Mouse (Mus musculus) ES-E14 (cell line): ENCODE results near the gene 1600002K03Rik. TPM values are rescaled to one million over a fixed set of nuclear protein-coding genes. Genes with fewer than 3 reads are reported as not detected.

Experiments used
- DNase-seq: peaks from one replicate; pipeline ENCODE4 v3.0.0-alpha.2; 2013; ENCODE audit warnings: low read depth, low spot score
- H3K27ac ChIP-seq: 2 replicates; pipeline ENCODE4 v1.5.1; 2012; ENCODE audit warnings: low read depth, mild to moderate bottlenecking, low read length, moderate library complexity, mixed read lengths; ENCODE audit not compliant: poor library complexity, insufficient read depth, severe bottlenecking
- H3K36me3 ChIP-seq: 2 replicates; pipeline ENCODE4 v1.6.1; 2012; ENCODE audit warnings: mild to moderate bottlenecking, low read length, moderate library complexity, mixed read lengths; ENCODE audit not compliant: control insufficient read depth, poor library complexity, insufficient read depth, severe bottlenecking
- H3K4me1 ChIP-seq, 2 experiments: fragments of 150-350 bp in 1 of 2; sonication (generic) in 1 of 2; 2 replicates each; pipeline ENCODE4 v1.6.1; 2012; ENCODE audit warnings: low read length in 2 of 2, mild to moderate bottlenecking in 1 of 2, mixed read lengths in 1 of 2; ENCODE audit not compliant: control insufficient read depth in 2 of 2, insufficient read depth in 2 of 2, poor library complexity in 1 of 2
- H3K4me3 ChIP-seq, 2 experiments: fragments of 150-350 bp in 1 of 2; sonication (generic) in 1 of 2; 2 replicates each; pipeline ENCODE4 v1.5.1; 2012; ENCODE audit warnings: low read length in 2 of 2, low read depth in 1 of 2, mild to moderate bottlenecking in 1 of 2, mixed read lengths in 1 of 2; ENCODE audit not compliant: insufficient read depth in 1 of 2, poor library complexity in 1 of 2, severe bottlenecking in 1 of 2
- H3K9ac ChIP-seq: 2 replicates; pipeline ENCODE4 v1.6.1; 2012; ENCODE audit warnings: low read depth, mild to moderate bottlenecking, low read length, mixed read lengths; ENCODE audit not compliant: poor library complexity, insufficient read depth, severe bottlenecking
- H3K9me3 ChIP-seq: fragments of 150-350 bp; sonication (generic); 2 replicates; pipeline ENCODE4 v1.6.1; 2012; ENCODE audit warnings: low read depth, mild to moderate bottlenecking, low read length; ENCODE audit not compliant: control insufficient read depth, insufficient read depth
- CHD2 ChIP-seq: IDR thresholded peaks from 2 replicates; pipeline ENCODE4 v1.6.1; 2014; ENCODE audit warnings: mild to moderate bottlenecking, low read depth, low read length, inconsistent platforms
- HCFC1 ChIP-seq: IDR thresholded peaks from 2 replicates; pipeline ENCODE4 v1.6.1; 2012; ENCODE audit warnings: low read length, inconsistent platforms, borderline replicate concordance; ENCODE audit not compliant: insufficient read depth
- MAFK ChIP-seq: IDR thresholded peaks from 2 replicates; pipeline ENCODE4 v1.6.1; 2014; ENCODE audit warnings: mild to moderate bottlenecking, low read depth, low read length, inconsistent platforms; ENCODE audit not compliant: insufficient read depth
- ZC3H11A ChIP-seq: IDR thresholded peaks from 2 replicates; pipeline ENCODE4 v1.6.1; 2012; ENCODE audit warnings: low read depth, mild to moderate bottlenecking, inconsistent platforms, low read length, borderline replicate concordance
- ZNF384 ChIP-seq: IDR thresholded peaks from 2 replicates; pipeline ENCODE4 v1.6.1; 2012; ENCODE audit warnings: low read depth, low read length, inconsistent platforms
- in situ Hi-C, 2 experiments: fragments of 600-800 bp; cut with MboI; formaldehyde crosslinking; loops; one replicate each; pipeline ENCODE4 v1.15.1; 2025; ENCODE audit warnings: low sequenced_read_pairs in 2 of 2, inconsistent platforms in 1 of 2; ENCODE audit not compliant: unreplicated experiment in 2 of 2
- total RNA-seq: library from RNA; depleted of rRNA; stranded (reverse); fragments of 300-350 nt; gene quantifications from 2 replicates; pipeline ENCODE4 v1.2.3, GENCODE M21; 2012

Gene 1600002K03Rik
- total RNA-seq, 1 experiment, result 25.4 TPM

DNA sequence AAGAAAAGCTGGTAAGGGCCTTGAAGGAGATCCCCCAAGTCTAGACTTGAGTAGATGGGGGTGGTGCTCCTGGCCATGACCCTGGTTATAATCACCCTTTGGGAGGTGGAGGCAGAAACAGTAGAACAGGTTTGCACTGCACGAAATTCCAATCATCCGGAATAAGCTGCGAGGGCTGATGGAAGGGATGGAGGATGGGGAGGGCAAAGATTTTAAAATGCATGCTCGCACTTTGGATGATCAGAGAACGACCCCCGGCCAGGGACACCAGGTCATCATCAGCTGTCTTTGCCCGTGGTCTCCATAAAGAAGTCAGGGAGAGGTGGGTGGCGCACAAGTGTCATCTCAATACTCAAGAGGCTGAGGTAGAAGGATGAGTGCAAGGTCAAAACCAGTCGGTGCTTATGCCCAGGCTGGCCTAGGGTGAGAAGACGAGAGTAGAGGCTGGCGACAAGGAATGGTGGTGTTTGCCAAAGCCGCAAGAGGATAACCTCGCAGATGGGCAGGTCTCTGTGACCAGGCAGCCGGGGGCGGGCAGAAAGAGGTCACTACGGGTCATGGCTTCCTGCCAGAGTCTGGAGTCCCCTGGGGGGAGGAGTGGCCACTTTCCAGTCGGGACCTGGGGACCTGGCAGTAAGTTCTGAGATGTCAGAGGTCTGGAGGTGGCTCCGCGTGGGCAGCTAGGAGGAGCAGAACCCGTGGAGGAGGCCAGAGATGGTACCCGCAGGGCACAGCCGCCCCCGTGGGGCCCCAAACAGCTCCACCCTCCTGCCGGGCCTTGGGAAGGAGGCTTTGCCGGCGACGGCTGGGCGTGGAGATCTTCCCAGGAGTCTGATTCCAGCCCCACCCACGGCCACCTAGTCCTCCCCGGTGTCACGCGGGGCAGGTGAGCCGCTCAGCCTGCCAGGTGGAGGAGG lies 12.0 kb upstream of the 1600002K03Rik start:
- H3K9me3 ChIP-seq, result no peaks in the 10 kb centered on the region
- TF ChIP-seq ZNF384 (no peak), MAFK (no peak), CHD2 (no peak)
- H3K4me1 ChIP-seq, result peaks cover 7 to 38% of the 10 kb centered on the region in 2 experiments
- H3K9ac ChIP-seq, result peak overlapping the region; percentile 71
- in situ Hi-C loops, result no loop called here
- peak overlapping the region; percentile 45 to 57 for H3K4me3 ChIP-seq
- peaks cover 15% of the 10 kb centered on the region for H3K36me3 ChIP-seq
- no peak for DNase-seq
- peak overlapping the region; percentile 88 for H3K27ac ChIP-seq

DNA sequence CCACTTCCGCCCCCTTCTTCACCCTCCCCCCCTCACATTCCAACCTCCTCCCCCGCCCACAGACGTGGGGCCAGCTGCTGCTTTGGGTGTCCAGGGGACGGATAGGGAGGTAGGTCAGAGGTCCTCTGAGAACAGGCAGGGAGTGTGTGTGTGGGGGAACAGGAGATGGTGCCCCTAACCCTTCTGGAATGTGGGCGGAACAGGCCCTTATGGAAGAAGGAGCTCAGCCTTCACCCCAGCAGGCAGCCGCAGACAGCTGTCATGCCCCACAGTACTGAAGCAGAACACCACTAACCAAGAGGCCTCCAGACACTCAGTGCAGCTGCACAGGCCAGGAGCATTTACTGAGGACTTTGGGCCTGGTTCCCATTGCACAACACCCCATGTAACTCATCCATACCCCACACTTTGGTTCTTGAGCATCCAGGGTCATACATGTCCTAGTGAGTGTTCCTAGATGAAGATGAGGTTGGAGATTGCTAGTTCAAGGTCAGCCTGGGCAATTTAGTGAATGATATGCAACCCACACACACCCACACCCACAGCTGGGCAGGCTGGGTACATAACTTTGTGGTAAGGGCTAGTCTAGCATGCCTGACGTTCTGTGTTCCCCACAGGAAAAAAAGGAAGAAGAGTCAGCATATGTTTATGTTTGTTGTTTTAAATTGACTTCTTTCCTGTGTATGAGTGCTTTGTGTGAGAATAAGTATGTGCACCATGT lies 11.1 kb upstream of the 1600002K03Rik start:
- H3K9ac ChIP-seq, result peak overlapping the region; percentile 20; the same call in 1 of the 2 replicates
- no peak for DNase-seq
- H3K36me3 ChIP-seq, result peaks cover 5% of the 10 kb centered on the region
- H3K27ac ChIP-seq, result peak overlapping the region; percentile 88
- in situ Hi-C loops, result no loop called here
- no peaks in the 10 kb centered on the region for H3K9me3 ChIP-seq
- TF ChIP-seq CHD2 (no peak), ZC3H11A (no peak), HCFC1 (no peak), MAFK (no peak), ZNF384 (no peak)
- H3K4me3 ChIP-seq, result peak overlapping the region; percentile 17 to 57; a peak in 2 of 4 replicates
- peaks cover 7 to 41% of the 10 kb centered on the region in 2 experiments for H3K4me1 ChIP-seq

DNA sequence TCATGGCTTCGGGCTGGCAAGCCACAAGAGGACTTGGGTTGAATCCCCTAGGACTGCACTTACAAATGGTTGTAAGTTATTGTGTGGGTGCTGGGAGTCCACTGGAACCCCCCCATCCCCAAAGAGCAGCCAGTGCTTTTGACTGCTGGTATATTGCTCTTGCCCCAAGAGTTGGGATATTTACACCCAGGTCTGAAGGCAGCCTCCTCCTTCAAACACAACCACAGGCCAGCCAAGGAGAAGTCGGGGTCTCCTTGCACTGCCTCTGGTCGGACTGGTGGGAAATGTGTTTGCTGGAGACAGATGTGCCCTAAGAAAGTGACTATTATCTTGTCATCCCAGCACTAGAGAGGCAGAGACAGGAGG lies 10.5 kb upstream of the 1600002K03Rik start:
- DNase-seq, result no peak
- Histone ChIP-seq H3K9ac (no peak overlapping the region), H3K4me1 (peaks cover 11 to 41% of the 10 kb centered on the region in 2 experiments), H3K9me3 (no peaks in the 10 kb centered on the region), H3K27ac (no peak overlapping the region; the same call in 1 of the 2 replicates), H3K4me3 (no peak overlapping the region), H3K36me3 (no peaks in the 10 kb centered on the region; the same call in 1 of the 2 replicates)
- in situ Hi-C loops, result no loop called here
- no peak for TF ChIP-seq ZNF384
- TF ChIP-seq CHD2, result no peak
- no peak for TF ChIP-seq ZC3H11A
- TF ChIP-seq MAFK, result no peak
- TF ChIP-seq HCFC1, result no peak

DNA sequence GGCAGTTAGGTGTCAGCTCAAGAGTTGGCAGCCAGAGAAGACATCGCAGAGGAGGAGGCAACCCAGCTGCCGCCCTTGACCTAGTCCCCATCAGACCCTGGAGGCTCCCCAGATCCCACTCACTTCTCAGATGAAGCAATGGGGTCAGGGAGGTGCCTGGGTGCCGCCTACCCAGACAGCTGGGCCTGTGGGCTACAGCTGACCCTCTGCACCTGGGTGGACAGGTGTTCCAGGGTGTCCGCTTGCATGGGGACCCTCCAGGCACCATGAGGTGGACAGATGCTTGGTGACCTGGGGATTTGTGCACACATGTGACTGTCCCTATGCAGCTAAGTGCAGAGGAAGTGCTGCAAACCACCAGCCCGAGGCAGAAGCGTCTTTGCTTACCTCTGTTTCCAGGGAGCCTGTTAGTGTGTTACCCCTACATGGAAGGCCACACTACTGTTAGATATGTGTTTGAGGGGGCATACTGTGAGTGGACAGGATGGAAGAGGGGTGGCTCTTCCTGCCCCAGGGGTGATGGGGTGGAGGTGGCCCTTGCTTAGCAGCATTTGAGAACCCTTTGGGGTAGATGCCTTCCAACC lies 9.9 kb upstream of the 1600002K03Rik start:
- Histone ChIP-seq H3K4me1 (peaks cover 11 to 41% of the 10 kb centered on the region in 2 experiments), H3K4me3 (no peak overlapping the region), H3K9ac (no peak overlapping the region), H3K27ac (no peak overlapping the region), H3K9me3 (no peaks in the 10 kb centered on the region), H3K36me3 (no peaks in the 10 kb centered on the region)
- DNase-seq, result no peak
- in situ Hi-C loops, result no loop called here
- TF ChIP-seq CHD2 (no peak), ZNF384 (no peak), HCFC1 (no peak), ZC3H11A (no peak), MAFK (no peak)
